Mouse (Mus musculus) layer of hippocampus, adult 9-11 months (tissue): ENCODE results near the gene Gpr45.
"Not testable (repeated sequence)": the region's sequence is repeated elsewhere in the genome, so short reads cannot be mapped to it uniquely, and the experiment has no call there.

Source experiments
- DNase-seq: peaks from one replicate; pipeline ENCODE4 v3.0.0; 2022

The Gpr45 gene

GRCm38 (mm10) chr1:42952734-42953481 lies at the start of gene Gpr45:
Gene Gpr45 (plus strand): TSS chr1:42952872.
- DNase-seq = peak; percentile 63

GRCm38 (mm10) chr1:42905148-42905547 lies 47.5 kb upstream of the Gpr45 start:
- no peak for DNase-seq

- DNase-seq = peak; percentile 39
Observed at GRCm38 (mm10) chr1:42906696-42907095, 46.0 kb upstream of the Gpr45 start.

- no peak for DNase-seq
Observed at GRCm38 (mm10) chr1:42907153-42907552, 45.5 kb upstream of the Gpr45 start.

- DNase-seq = no peak
Observed at GRCm38 (mm10) chr1:42915062-42915461, 37.6 kb upstream of the Gpr45 start.

- no peak for DNase-seq
Observed at GRCm38 (mm10) chr1:42916719-42917118, 36.0 kb upstream of the Gpr45 start.

- no peak for DNase-seq
Observed at GRCm38 (mm10) chr1:42917908-42918307, 34.8 kb upstream of the Gpr45 start.

GRCm38 (mm10) chr1:42923924-42924323 lies 28.7 kb upstream of the Gpr45 start:
- no peak for DNase-seq

- no peak for DNase-seq
Observed at GRCm38 (mm10) chr1:42933613-42934012, 19.1 kb upstream of the Gpr45 start.

- DNase-seq = no peak
Observed at GRCm38 (mm10) chr1:42948486-42948885, 4.2 kb upstream of the Gpr45 start.

GRCm38 (mm10) chr1:42953482-42953822 lies 780 bp downstream of the Gpr45 start:
- no peak for DNase-seq

- no peak for DNase-seq
Observed at GRCm38 (mm10) chr1:42956828-42957227, 4.2 kb downstream of the Gpr45 start.

GRCm38 (mm10) chr1:42983082-42983771 lies 30.6 kb downstream of the Gpr45 start:
- DNase-seq = no peak

GRCm38 (mm10) chr1:42984119-42984518 lies 31.4 kb downstream of the Gpr45 start:
- no peak for DNase-seq

- DNase-seq = no peak
Observed at GRCm38 (mm10) chr1:42988996-42989395, 36.3 kb downstream of the Gpr45 start.

- peak; percentile 22 for DNase-seq
Observed at GRCm38 (mm10) chr1:43006051-43006514, 53.4 kb downstream of the Gpr45 start.

- DNase-seq = no peak
Observed at GRCm38 (mm10) chr1:43006524-43006923, 53.9 kb downstream of the Gpr45 start.

- no peak for DNase-seq
Observed at GRCm38 (mm10) chr1:43010461-43010860, 57.8 kb downstream of the Gpr45 start.

- not testable (repeated sequence) for DNase-seq
Observed at GRCm38 (mm10) chr1:43015153-43015685, 62.5 kb downstream of the Gpr45 start.

- DNase-seq = no peak
Observed at GRCm38 (mm10) chr1:43036014-43036413, 83.3 kb downstream of the Gpr45 start.

- no peak for DNase-seq
Observed at GRCm38 (mm10) chr1:43042271-43042670, 89.6 kb downstream of the Gpr45 start.

- DNase-seq = no peak
Observed at GRCm38 (mm10) chr1:43045204-43045982, 92.7 kb downstream of the Gpr45 start.

- DNase-seq = no peak
Observed at GRCm38 (mm10) chr1:43046990-43047389, 94.3 kb downstream of the Gpr45 start.
